Mouse (Mus musculus): ENCODE measurements around the gene Clcn7.

The Clcn7 gene

GRCm38 (mm10) chr17:25188150-25189031 lies 55.2 kb downstream of the Clcn7 start, which contains the start of gene Unkl:
TSS of gene Unkl (plus strand) at chr17:25188397.
- in situ Hi-C loops (cut with MboI; ENCODE audit: low pct_unique_long_range_greater_than_20kb in 1 of 2, low sequenced_read_pairs in 2 of 2, unreplicated experiment in 1 of 2) = no loop called here

GRCm38 (mm10) chr17:25189091-25189490 lies 55.9 kb downstream of the Clcn7 start:
- in situ Hi-C loops (cut with MboI; ENCODE audit: low pct_unique_long_range_greater_than_20kb in 1 of 2, low sequenced_read_pairs in 2 of 2, unreplicated experiment in 1 of 2) = no loop called here

GRCm38 (mm10) chr17:25202401-25202800 lies 69.2 kb downstream of the Clcn7 start:
- in situ Hi-C loops (cut with MboI; ENCODE audit: low pct_unique_long_range_greater_than_20kb in 1 of 2, low sequenced_read_pairs in 2 of 2, unreplicated experiment in 1 of 2) = no loop called here

- in situ Hi-C loops (cut with MboI; ENCODE audit: low pct_unique_long_range_greater_than_20kb in 1 of 2, low sequenced_read_pairs in 2 of 2, unreplicated experiment in 1 of 2) = no loop called here
Measured at GRCm38 (mm10) chr17:25210006-25210405, 76.8 kb downstream of the Clcn7 start.

- in situ Hi-C loops (cut with MboI; ENCODE audit: low pct_unique_long_range_greater_than_20kb in 1 of 2, low sequenced_read_pairs in 2 of 2, unreplicated experiment in 1 of 2) = no loop called here
Measured at GRCm38 (mm10) chr17:25210680-25211466, 77.7 kb downstream of the Clcn7 start.

GRCm38 (mm10) chr17:25211705-25212104 lies 78.5 kb downstream of the Clcn7 start:
- in situ Hi-C loops (cut with MboI; ENCODE audit: low pct_unique_long_range_greater_than_20kb in 1 of 2, low sequenced_read_pairs in 2 of 2, unreplicated experiment in 1 of 2) = no loop called here
